Mouse (Mus musculus) embryonic facial prominence, embryonic 13.5 days (tissue): Measurements from ENCODE around the gene Eci2. TPM values are rescaled to one million over a fixed set of nuclear protein-coding genes. Genes with fewer than 3 reads are reported as not detected.
"Not testable (repeated sequence)": the region's sequence is repeated elsewhere in the genome, so short reads cannot be mapped to it uniquely, and the experiment has no call there.

ENCODE experiments used
- ATAC-seq: fragments of 200-750 bp; cut with Nextera tagmentation; 2 replicates; pipeline ENCODE4 v1.8.0; 2017; ENCODE audit warnings: low read depth; ENCODE audit not compliant: insufficient number of reproducible peaks, insufficient read depth, low FRiP score, low TSS enrichment
- H3K27ac ChIP-seq: fragments of 300-500 bp; sonication (generic); 2 replicates; pipeline ENCODE4 v1.5.1; 2015; ENCODE audit warnings: moderate library complexity, mild to moderate bottlenecking, inconsistent platforms
- H3K27me3 ChIP-seq: fragments of 300-500 bp; sonication (generic); 2 replicates; pipeline ENCODE4 v1.6.1; 2015; ENCODE audit warnings: mild to moderate bottlenecking, inconsistent platforms
- H3K36me3 ChIP-seq: fragments of 300-500 bp; sonication (generic); 2 replicates; pipeline ENCODE4 v1.6.1; 2015; ENCODE audit warnings: mild to moderate bottlenecking, inconsistent platforms
- H3K4me1 ChIP-seq: fragments of 300-500 bp; sonication (generic); 2 replicates; pipeline ENCODE4 v1.6.1; 2015; ENCODE audit warnings: inconsistent platforms
- H3K4me2 ChIP-seq: fragments of 300-500 bp; sonication (generic); 2 replicates; pipeline ENCODE4 v1.6.1; 2015; ENCODE audit warnings: moderate library complexity, mild to moderate bottlenecking, inconsistent platforms
- H3K4me3 ChIP-seq: fragments of 300-500 bp; sonication (generic); 2 replicates; pipeline ENCODE4 v1.5.1; 2015; ENCODE audit warnings: mild to moderate bottlenecking, inconsistent platforms
- H3K9ac ChIP-seq: fragments of 300-500 bp; sonication (generic); 2 replicates; pipeline ENCODE4 v1.6.1; 2015; ENCODE audit warnings: mild to moderate bottlenecking, inconsistent platforms
- H3K9me3 ChIP-seq: fragments of 300-500 bp; sonication (generic); 2 replicates; pipeline ENCODE4 v1.6.1; 2016; ENCODE audit warnings: inconsistent platforms
- WGBS: fragments of 180-500 bp; shearing (Covaris S2); methylation state at CpG from one replicate; pipeline ENCODE4 v1.1.7; 2015; ENCODE audit warnings: mixed read lengths; 5-methylcytosine and 5-hydroxymethylcytosine counted together
- polyA plus RNA-seq: library from polyadenylated mRNA; unstranded; fragments of >200 nt; fragmentation: Nextera tagmentation; extraction: Ambion mirVana; gene quantifications from 2 replicates; pipeline ENCODE4 v1.2.1, GENCODE M21; 2015

The Eci2 gene
- polyA plus RNA-seq, 1 experiment from 2014 or later = 145 TPM

GRCm38 (mm10) chr13:34960996-34961770, 65.7 kb downstream of the Eci2 start:
- H3K4me2 ChIP-seq = no peak overlapping the region
- H3K9ac ChIP-seq = no peak overlapping the region
- no peak for ATAC-seq
- WGBS = 80% methylated on average over 4 of the region's 4 CpGs
- no peaks in the 10 kb centered on the region; the same call in 1 of the 2 replicates for H3K9me3 ChIP-seq
- no peak overlapping the region for H3K27ac ChIP-seq
- H3K4me1 ChIP-seq = peaks cover 11% of the 10 kb centered on the region
- no peaks in the 10 kb centered on the region for H3K36me3 ChIP-seq
- no peak overlapping the region for H3K4me3 ChIP-seq
- H3K27me3 ChIP-seq = peaks cover 29% of the 10 kb centered on the region

- H3K27ac ChIP-seq, H3K4me3 ChIP-seq: not testable (repeated sequence)
- 88% methylated on average over 3 of the region's 3 CpGs for WGBS
Measured at GRCm38 (mm10) chr13:34958158-34958557, 68.7 kb downstream of the Eci2 start.

GRCm38 (mm10) chr13:34956901-34957300, 70.0 kb downstream of the Eci2 start:
- Histone ChIP-seq H3K27ac (no peak overlapping the region), H3K9me3 (no peaks in the 10 kb centered on the region; the same call in 1 of the 2 replicates), H3K4me1 (no peaks in the 10 kb centered on the region), H3K36me3 (no peaks in the 10 kb centered on the region), H3K4me3 (no peak overlapping the region), H3K4me2 (no peak overlapping the region), H3K9ac (no peak overlapping the region), H3K27me3 (no peaks in the 10 kb centered on the region)
- ATAC-seq = no peak
- WGBS = 84% methylated on average over 4 of the region's 4 CpGs

More at GRCm38 (mm10) chr13:34958158-34958557, 68.7 kb downstream of the Eci2 start:
- ATAC-seq, H3K36me3 ChIP-seq, H3K4me1 ChIP-seq, H3K4me2 ChIP-seq, H3K9me3 ChIP-seq, H3K9ac ChIP-seq, H3K27me3 ChIP-seq: not testable (repeated sequence)

GRCm38 (mm10) chr13:34951437-34951836, 75.5 kb downstream of the Eci2 start:
- H3K27me3 ChIP-seq, H3K4me2 ChIP-seq, H3K9ac ChIP-seq, H3K9me3 ChIP-seq, H3K4me3 ChIP-seq, H3K27ac ChIP-seq, H3K4me1 ChIP-seq, H3K36me3 ChIP-seq, ATAC-seq: not testable (repeated sequence)
- 93% methylated on average over 2 of the region's 2 CpGs for WGBS

GRCm38 (mm10) chr13:34942370-34942769, 84.5 kb downstream of the Eci2 start:
- Histone ChIP-seq H3K36me3 (no peaks in the 10 kb centered on the region), H3K27me3 (no peaks in the 10 kb centered on the region), H3K4me2 (no peak overlapping the region), H3K27ac (no peak overlapping the region), H3K4me3 (no peak overlapping the region), H3K9ac (no peak overlapping the region), H3K9me3 (no peaks in the 10 kb centered on the region), H3K4me1 (no peaks in the 10 kb centered on the region)
- no peak for ATAC-seq

GRCm38 (mm10) chr13:34934931-34935644, 91.8 kb downstream of the Eci2 start:
- Histone ChIP-seq H3K27ac (no peak overlapping the region), H3K4me3 (no peak overlapping the region), H3K4me1 (no peaks in the 10 kb centered on the region; the same call in 1 of the 2 replicates), H3K27me3 (no peaks in the 10 kb centered on the region), H3K9ac (no peak overlapping the region), H3K9me3 (no peaks in the 10 kb centered on the region), H3K36me3 (no peaks in the 10 kb centered on the region), H3K4me2 (no peak overlapping the region)
- WGBS = 49% methylated on average over 10 of the region's 10 CpGs
- no peak for ATAC-seq

Other genes starting within 250 kb of the Eci2 start
- 95.6 and 101 TPM in 2 replicates for gene Prpf4b, start 151.8 kb downstream of the Eci2 start, polyA plus RNA-seq
- gene Fam217a, start 102.8 kb downstream of the Eci2 start, polyA plus RNA-seq = 0.73 and 0.87 TPM in 2 replicates
- not detected in 2 replicates for gene 4933417A18Rik, start 102.7 kb downstream of the Eci2 start, polyA plus RNA-seq
- 1.00 and 1.7 TPM in 2 replicates for gene Eci3, start 63.3 kb downstream of the Eci2 start, polyA plus RNA-seq